17 mouse cellular contexts compared by ENCODE assay signal in genomic region chr16:24076109-24076798, GRCm38 (mm10).
DNase-seq lines count a peak whose midpoint lies in the region; ATAC-seq lines count a peak whose summit lies in the region.
"Had no signal": no experiment of that assay in that cellular context is flagged by ENCODE, and none has a peak within 500 bp of the region (broad histone marks: within the 10 kb centered on the region; RNA-seq: fewer than 3 reads in every experiment).

No protein-coding gene starts in this region.

- peak; percentile 62 for DNase-seq in lung, postnatal 25 days (ENCODE audit: low spot score)
- DNase-seq in lung, postnatal 14 days, result no peak
- DNase-seq in right cerebral cortex, postnatal 10 days (ENCODE audit: low spot score in 2 of 2), result no peak
- no peak for DNase-seq in urinary bladder, postnatal 25 days (ENCODE audit: low spot score)
- DNase-seq: adrenal gland, postnatal 25 days; cerebellum, postnatal 25 days; gastrocnemius, postnatal 10 days; heart, postnatal 14 days; kidney, postnatal 25 days; midbrain, embryonic 14.5 days; thymus, postnatal 4 days had no signal

- peak; percentile 89 for ATAC-seq in common myeloid progenitor, adult 5-6 weeks (replicated peaks; ENCODE audit: low read depth, poor library complexity, severe bottlenecking)
- peak; percentile 92 for ATAC-seq in monocyte, adult 5-6 weeks (replicated peaks; ENCODE audit: insufficient number of reproducible peaks, low FRiP score, low TSS enrichment, poor library complexity, severe bottlenecking)
- ATAC-seq in frontal cortex, adult (ENCODE audit: low TSS enrichment), result no peak
- ATAC-seq: activated CD4-positive, CD25-positive, alpha-beta regulatory T cell, adult 4 months; forebrain, embryonic 16.5 days; hindbrain, embryonic 16.5 days had no signal
